Mouse (Mus musculus): ENCODE measurements around the gene Gng7. TPM values are rescaled to one million over a fixed set of nuclear protein-coding genes. Genes with fewer than 3 reads are reported as not detected.

Gene Gng7
- polyA plus RNA-seq, 1 experiment, result not detected

- no peak overlapping the region; the same call in 1 of the 2 replicates for H3K4me3 ChIP-seq (ENCODE audit: insufficient read depth, low read depth, low read length)
- 6% methylated on average over 17 of the region's 17 CpGs for WGBS
- no peak overlapping the region for H3K27ac ChIP-seq (ENCODE audit: insufficient read depth, low read depth, low read length)
- TF ChIP-seq POLR2A (IDR thresholded peaks at IDR 0.05; ENCODE audit: insufficient read depth, low read depth, low read length) (no peak), CTCF (IDR thresholded peaks at IDR 0.05; ENCODE audit: insufficient read depth, low read depth, low read length) (no peak)
- peaks cover 61% of the 10 kb centered on the region for H3K4me1 ChIP-seq (ENCODE audit: control insufficient read depth, insufficient read depth, low read length)
Observed at GRCm38 (mm10) chr10:80932700-80933420, 81.9 kb downstream of the Gng7 start.

- WGBS, result 8% methylated on average over 20 of the region's 20 CpGs
- H3K4me1 ChIP-seq (ENCODE audit: control insufficient read depth, insufficient read depth, low read length), result peaks cover 55% of the 10 kb centered on the region
- peak overlapping the region; percentile 3; the same call in 1 of the 2 replicates for H3K4me3 ChIP-seq (ENCODE audit: insufficient read depth, low read depth, low read length)
- H3K27ac ChIP-seq (ENCODE audit: insufficient read depth, low read depth, low read length), result no peak overlapping the region
- TF ChIP-seq CTCF (IDR thresholded peaks at IDR 0.05; ENCODE audit: insufficient read depth, low read depth, low read length), result no peak
- TF ChIP-seq POLR2A (IDR thresholded peaks at IDR 0.05; ENCODE audit: insufficient read depth, low read depth, low read length), result no peak
Observed at GRCm38 (mm10) chr10:80932206-80932605, 82.5 kb downstream of the Gng7 start.

- WGBS, result 8% methylated on average over 26 of the region's 26 CpGs
- Histone ChIP-seq H3K4me1 (ENCODE audit: control insufficient read depth, insufficient read depth, low read length) (peaks cover 55% of the 10 kb centered on the region), H3K4me3 (ENCODE audit: insufficient read depth, low read depth, low read length) (peak overlapping the region; percentile 47; the same call in 1 of the 2 replicates), H3K27ac (ENCODE audit: insufficient read depth, low read depth, low read length) (no peak overlapping the region)
- TF ChIP-seq POLR2A (IDR thresholded peaks at IDR 0.05; ENCODE audit: insufficient read depth, low read depth, low read length), result no peak
- TF ChIP-seq CTCF (IDR thresholded peaks at IDR 0.05; ENCODE audit: insufficient read depth, low read depth, low read length), result no peak
Observed at GRCm38 (mm10) chr10:80931695-80932094, 83.0 kb downstream of the Gng7 start.

- Histone ChIP-seq H3K27ac (ENCODE audit: insufficient read depth, low read depth, low read length) (no peak overlapping the region), H3K4me1 (ENCODE audit: control insufficient read depth, insufficient read depth, low read length) (peaks cover 50% of the 10 kb centered on the region), H3K4me3 (ENCODE audit: insufficient read depth, low read depth, low read length) (peak overlapping the region; percentile 47)
- 7% methylated on average over 14 of the region's 14 CpGs for WGBS
- TF ChIP-seq CTCF (IDR thresholded peaks at IDR 0.05; ENCODE audit: insufficient read depth, low read depth, low read length) (no peak), POLR2A (IDR thresholded peaks at IDR 0.05; ENCODE audit: insufficient read depth, low read depth, low read length) (no peak)
Observed at GRCm38 (mm10) chr10:80931153-80931671, 83.5 kb downstream of the Gng7 start.

GRCm38 (mm10) chr10:80930361-80931152 is 84.2 kb downstream of the Gng7 start:
- under 1% methylated on average over 45 of the region's 45 CpGs for WGBS
- Histone ChIP-seq H3K4me3 (ENCODE audit: insufficient read depth, low read depth, low read length) (peak overlapping the region; percentile 47), H3K4me1 (ENCODE audit: control insufficient read depth, insufficient read depth, low read length) (peaks cover 43% of the 10 kb centered on the region), H3K27ac (ENCODE audit: insufficient read depth, low read depth, low read length) (0 out of 2 replicates have a peak overlapping the region, but pooled peaks have one; percentile 0)
- TF ChIP-seq CTCF (IDR thresholded peaks at IDR 0.05; ENCODE audit: insufficient read depth, low read depth, low read length) (no peak), POLR2A (IDR thresholded peaks at IDR 0.05; ENCODE audit: insufficient read depth, low read depth, low read length) (no peak)

GRCm38 (mm10) chr10:80929299-80930226 is 85.2 kb downstream of the Gng7 start, which contains the start of gene Gadd45b:
Gene Gadd45b (plus strand): TSS chr10:80930073.
- under 1% methylated on average over 56 of the region's 56 CpGs for WGBS
- TF ChIP-seq POLR2A (IDR thresholded peaks at IDR 0.05; ENCODE audit: insufficient read depth, low read depth, low read length) (peak; percentile 100), CTCF (IDR thresholded peaks at IDR 0.05; ENCODE audit: insufficient read depth, low read depth, low read length) (0 out of 2 replicates have a peak, but pooled peaks have one; percentile 45)
- H3K4me1 ChIP-seq (ENCODE audit: control insufficient read depth, insufficient read depth, low read length), result peaks cover 43% of the 10 kb centered on the region
- H3K4me3 ChIP-seq (ENCODE audit: insufficient read depth, low read depth, low read length), result peak within 1 kb of the TSS; percentile 80
- peak within 1 kb of the TSS; percentile 87 for H3K27ac ChIP-seq (ENCODE audit: insufficient read depth, low read depth, low read length)

GRCm38 (mm10) chr10:80928586-80929298 is 86.0 kb downstream of the Gng7 start:
- TF ChIP-seq POLR2A (IDR thresholded peaks at IDR 0.05; ENCODE audit: insufficient read depth, low read depth, low read length) (peak; percentile 35), CTCF (IDR thresholded peaks at IDR 0.05; ENCODE audit: insufficient read depth, low read depth, low read length) (peak; percentile 97)
- under 1% methylated on average over 48 of the region's 48 CpGs for WGBS
- Histone ChIP-seq H3K4me3 (ENCODE audit: insufficient read depth, low read depth, low read length) (peak overlapping the region; percentile 80), H3K4me1 (ENCODE audit: control insufficient read depth, insufficient read depth, low read length) (peaks cover 41% of the 10 kb centered on the region), H3K27ac (ENCODE audit: insufficient read depth, low read depth, low read length) (peak overlapping the region; percentile 87)

Measured in olfactory bulb, adult 2 months (tissue).